9 mouse cellular contexts compared by ENCODE assay signal in the genomic region with DNA sequence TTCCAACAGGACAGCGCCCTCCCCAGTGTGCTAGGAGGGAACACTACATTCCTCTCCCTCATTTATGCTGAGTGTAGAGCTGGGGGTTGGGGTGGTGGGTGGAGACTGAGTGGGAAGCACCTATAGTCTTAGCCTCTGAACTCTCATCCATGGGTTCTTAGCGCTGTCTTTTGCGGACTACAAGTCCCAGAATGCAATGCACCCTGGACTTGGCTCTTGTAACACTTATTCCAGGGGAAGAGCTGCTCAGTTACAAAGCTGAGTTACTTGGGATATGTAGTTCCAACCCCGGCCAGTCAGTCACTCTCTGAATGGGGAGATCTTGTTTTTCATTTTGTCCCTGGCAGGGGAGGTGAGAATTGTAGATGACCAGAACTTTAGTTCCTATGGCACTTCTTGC. TPM values are rescaled to one million over a fixed set of nuclear protein-coding genes. Genes with fewer than 3 reads are reported as not detected.
DNase-seq lines count a peak whose midpoint lies in the region; ATAC-seq lines count a peak whose summit lies in the region.
"Had no signal": no experiment of that assay in that cellular context is flagged by ENCODE, and none has a peak within 500 bp of the region (broad histone marks: within the 10 kb centered on the region; RNA-seq: fewer than 3 reads in every experiment).

No protein-coding gene starts in this region.

- no peaks in the 10 kb centered on the region for H3K27me3 ChIP-seq in embryonic facial prominence, embryonic 10.5 days (replicated peaks; ENCODE audit: low read depth, poor library complexity, severe bottlenecking)
- no peaks in the 10 kb centered on the region for H3K27me3 ChIP-seq in intestine, embryonic 14.5 days (replicated peaks; ENCODE audit: control insufficient read depth, insufficient read depth, low read length)
- H3K27me3 ChIP-seq in liver, embryonic 12.5 days (replicated peaks), result no peaks in the 10 kb centered on the region
- no peaks in the 10 kb centered on the region for H3K27me3 ChIP-seq in neural tube, embryonic 14.5 days (ENCODE audit: control insufficient read depth, insufficient read depth, low read length)

- no peak overlapping the region for H3K9ac ChIP-seq in intestine, embryonic 14.5 days (ENCODE audit: low read length)
- H3K9ac ChIP-seq in liver, embryonic 12.5 days, result no peak overlapping the region
- no peak overlapping the region for H3K9ac ChIP-seq in neural tube, embryonic 14.5 days (replicated peaks; ENCODE audit: low read depth, low read length)

- 19% methylated on average over 4 of the region's 4 CpGs for WGBS in embryonic facial prominence, embryonic 10.5 days
- 24% methylated on average over 4 of the region's 4 CpGs for WGBS in intestine, embryonic 14.5 days
- 24% methylated on average over 4 of the region's 4 CpGs for WGBS in liver, embryonic 12.5 days (ENCODE audit: insufficient replicate concordance)
- 21% methylated on average over 4 of the region's 4 CpGs for WGBS in neural tube, embryonic 14.5 days

- peaks cover 21% of the 10 kb centered on the region for H3K4me1 ChIP-seq in embryonic facial prominence, embryonic 10.5 days
- H3K4me1 ChIP-seq in intestine, embryonic 14.5 days (replicated peaks; ENCODE audit: control insufficient read depth, insufficient read depth, low read length), result peaks cover 10% of the 10 kb centered on the region
- peaks cover 17% of the 10 kb centered on the region for H3K4me1 ChIP-seq in liver, embryonic 12.5 days
- H3K4me1 ChIP-seq in neural tube, embryonic 14.5 days (ENCODE audit: control insufficient read depth, insufficient read depth, low read length), result no peaks in the 10 kb centered on the region

- no peaks in the 10 kb centered on the region for H3K9me3 ChIP-seq in embryonic facial prominence, embryonic 10.5 days
- H3K9me3 ChIP-seq in intestine, embryonic 14.5 days (ENCODE audit: control insufficient read depth, low read length), result no peaks in the 10 kb centered on the region
- no peaks in the 10 kb centered on the region for H3K9me3 ChIP-seq in liver, embryonic 12.5 days (replicated peaks)
- no peaks in the 10 kb centered on the region for H3K9me3 ChIP-seq in neural tube, embryonic 14.5 days (ENCODE audit: control insufficient read depth, low read length)

- peak; percentile 44; the same call in 1 of the 2 replicates for ATAC-seq in intestine, embryonic 14.5 days (replicated peaks; ENCODE audit: low FRiP score, low TSS enrichment, low read depth)
- peak; percentile 50 for ATAC-seq in liver, embryonic 12.5 days
- ATAC-seq in neural tube, embryonic 14.5 days (ENCODE audit: low read depth), result peak; percentile 82

- H3K36me3 ChIP-seq in embryonic facial prominence, embryonic 10.5 days (replicated peaks), result peaks cover 31% of the 10 kb centered on the region
- peaks cover 24% of the 10 kb centered on the region for H3K36me3 ChIP-seq in intestine, embryonic 14.5 days (ENCODE audit: control insufficient read depth, insufficient read depth, low read length)
- H3K36me3 ChIP-seq in liver, embryonic 12.5 days, result peaks cover 33% of the 10 kb centered on the region
- peaks cover 6% of the 10 kb centered on the region; the same call in 1 of the 2 replicates for H3K36me3 ChIP-seq in neural tube, embryonic 14.5 days (ENCODE audit: control insufficient read depth, insufficient read depth, low read length)

- no peak overlapping the region for H3K27ac ChIP-seq in embryonic facial prominence, embryonic 10.5 days (replicated peaks)
- H3K27ac ChIP-seq in intestine, embryonic 14.5 days (ENCODE audit: low read depth), result no peak overlapping the region
- no peak overlapping the region for H3K27ac ChIP-seq in liver, embryonic 12.5 days
- H3K27ac ChIP-seq in neural tube, embryonic 14.5 days (ENCODE audit: low read depth, low read length), result no peak overlapping the region
- H3K27ac ChIP-seq: macrophage had no signal

- no peak overlapping the region for H3K4me2 ChIP-seq in intestine, embryonic 14.5 days (ENCODE audit: low read length)
- H3K4me2 ChIP-seq in liver, embryonic 12.5 days, result no peak overlapping the region
- H3K4me2 ChIP-seq in neural tube, embryonic 14.5 days (ENCODE audit: low read depth, low read length), result no peak overlapping the region

- DNase-seq in layer of hippocampus, adult 18-20 months (ENCODE audit: low spot score in 2 of 2), result peak; percentile 60 to 80
- DNase-seq in layer of hippocampus, adult 9-10 months (ENCODE audit: low spot score), result no peak
- DNase-seq in Muller cell, postnatal 12 days (ENCODE audit: inconsistent ontology term), result peak; percentile 43
- DNase-seq in embryonic facial prominence, embryonic 10.5 days (ENCODE audit: low spot score), result peak; percentile 36
- DNase-seq in intestine, embryonic 14.5 days (ENCODE audit: low spot score), result no peak
- DNase-seq in spleen, postnatal 14 days (ENCODE audit: low spot score in 2 of 2), result no peak

- no peak overlapping the region for H3K4me3 ChIP-seq in embryonic facial prominence, embryonic 10.5 days
- H3K4me3 ChIP-seq in intestine, embryonic 14.5 days (ENCODE audit: low read depth, low read length), result no peak overlapping the region
- no peak overlapping the region for H3K4me3 ChIP-seq in liver, embryonic 12.5 days
- H3K4me3 ChIP-seq in neural tube, embryonic 14.5 days (ENCODE audit: low read depth, low read length), result no peak overlapping the region

RNA-seq across cellular contexts. Expression of a gene that starts 8.6 kb away (rescaled TPM):
- 100 to 1,000 TPM in 1 of 2 experiments, 10 to 100 TPM in 1; 93.4 to 100 TPM for total RNA-seq in layer of hippocampus, adult 18-20 months (2021)
- 27.0 and 27.5 TPM in 2 replicates for polyA plus RNA-seq in embryonic facial prominence, embryonic 10.5 days (2016; fragmentation: Nextera tagmentation; extraction: Ambion mirVana)
- polyA plus RNA-seq in intestine, embryonic 14.5 days (2014; fragmentation: Nextera tagmentation; extraction: Ambion mirVana), result 14.2 TPM in 2 replicates
- 27.2 and 27.8 TPM in 2 replicates for polyA plus RNA-seq in liver, embryonic 12.5 days (2016; fragmentation: Nextera tagmentation; extraction: Ambion mirVana)
- 35.9 and 36.9 TPM in 2 replicates for polyA plus RNA-seq in neural tube, embryonic 14.5 days (2014; fragmentation: Nextera tagmentation; extraction: Ambion mirVana)

RNA-seq across cellular contexts. Expression of a gene that starts 12.9 kb away (rescaled TPM):
- not detected for total RNA-seq in layer of hippocampus, adult 18-20 months (2021)
- not detected in 2 replicates for polyA plus RNA-seq in embryonic facial prominence, embryonic 10.5 days (2016; fragmentation: Nextera tagmentation; extraction: Ambion mirVana)
- not detected in 2 replicates for polyA plus RNA-seq in intestine, embryonic 14.5 days (2014; fragmentation: Nextera tagmentation; extraction: Ambion mirVana)
- not detected in 2 replicates for polyA plus RNA-seq in liver, embryonic 12.5 days (2016; fragmentation: Nextera tagmentation; extraction: Ambion mirVana)
- polyA plus RNA-seq in neural tube, embryonic 14.5 days (2014; fragmentation: Nextera tagmentation; extraction: Ambion mirVana), result not detected in 2 replicates
- polyA plus RNA-seq: macrophage had no signal

RNA-seq across cellular contexts. Expression of a gene that starts 19.5 kb away (rescaled TPM):
- total RNA-seq in layer of hippocampus, adult 18-20 months (2021), result 100 to 1,000 TPM; 399 to 401 TPM
- 1.7 and 2.1 TPM in 2 replicates for polyA plus RNA-seq in embryonic facial prominence, embryonic 10.5 days (2016; fragmentation: Nextera tagmentation; extraction: Ambion mirVana)
- 2.9 and 3.4 TPM in 2 replicates for polyA plus RNA-seq in intestine, embryonic 14.5 days (2014; fragmentation: Nextera tagmentation; extraction: Ambion mirVana)
- 0.79 and 0.82 TPM in 2 replicates for polyA plus RNA-seq in liver, embryonic 12.5 days (2016; fragmentation: Nextera tagmentation; extraction: Ambion mirVana)
- polyA plus RNA-seq in neural tube, embryonic 14.5 days (2014; fragmentation: Nextera tagmentation; extraction: Ambion mirVana), result 25.4 and 27.4 TPM in 2 replicates

RNA-seq across cellular contexts. Expression of a gene that starts 25.2 kb away (rescaled TPM):
- 100 to 1,000 TPM; 524 to 572 TPM for total RNA-seq in layer of hippocampus, adult 18-20 months (2021)
- 14.6 and 16.3 TPM in 2 replicates for polyA plus RNA-seq in embryonic facial prominence, embryonic 10.5 days (2016; fragmentation: Nextera tagmentation; extraction: Ambion mirVana)
- 68.7 and 86.5 TPM in 2 replicates for polyA plus RNA-seq in intestine, embryonic 14.5 days (2014; fragmentation: Nextera tagmentation; extraction: Ambion mirVana)
- 465 and 490 TPM in 2 replicates for polyA plus RNA-seq in liver, embryonic 12.5 days (2016; fragmentation: Nextera tagmentation; extraction: Ambion mirVana)
- 13.9 and 20.6 TPM in 2 replicates for polyA plus RNA-seq in neural tube, embryonic 14.5 days (2014; fragmentation: Nextera tagmentation; extraction: Ambion mirVana)

RNA-seq across cellular contexts. Expression of a gene that starts 33.4 kb away (rescaled TPM):
- 100 to 1,000 TPM; 104 to 114 TPM for total RNA-seq in layer of hippocampus, adult 18-20 months (2021)
- 1.9 and 2.5 TPM in 2 replicates for polyA plus RNA-seq in embryonic facial prominence, embryonic 10.5 days (2016; fragmentation: Nextera tagmentation; extraction: Ambion mirVana)
- 13.0 and 13.4 TPM in 2 replicates for polyA plus RNA-seq in intestine, embryonic 14.5 days (2014; fragmentation: Nextera tagmentation; extraction: Ambion mirVana)
- 0.32 TPM in 1 of 2 replicates, not detected in the other for polyA plus RNA-seq in liver, embryonic 12.5 days (2016; fragmentation: Nextera tagmentation; extraction: Ambion mirVana)
- 193 and 254 TPM in 2 replicates for polyA plus RNA-seq in neural tube, embryonic 14.5 days (2014; fragmentation: Nextera tagmentation; extraction: Ambion mirVana)
- polyA plus RNA-seq: macrophage had no signal

Comparison
In these comparisons a context has a peak if more than half of its experiments do, and no peak if none do; other contexts are left out.
1. DNase-seq: peak in layer of hippocampus, adult 18-20 months (2 of 2), Muller cell, postnatal 12 days (single experiment) and embryonic facial prominence, embryonic 10.5 days (single experiment); none in layer of hippocampus, adult 9-10 months (single experiment), intestine, embryonic 14.5 days (single experiment) and spleen, postnatal 14 days (0 of 2).
2. Peak in every context shown above with its lines, with median percentiles within 50 percentile points of each other: ATAC-seq.